Mouse (Mus musculus): ENCODE measurements around the gene Ercc1. TPM values are rescaled to one million over a fixed set of nuclear protein-coding genes. Genes with fewer than 3 reads are reported as not detected.

Ercc1 gene
- polyA plus RNA-seq, 1 experiment from 2014 or later = 32.8 TPM

DNA sequence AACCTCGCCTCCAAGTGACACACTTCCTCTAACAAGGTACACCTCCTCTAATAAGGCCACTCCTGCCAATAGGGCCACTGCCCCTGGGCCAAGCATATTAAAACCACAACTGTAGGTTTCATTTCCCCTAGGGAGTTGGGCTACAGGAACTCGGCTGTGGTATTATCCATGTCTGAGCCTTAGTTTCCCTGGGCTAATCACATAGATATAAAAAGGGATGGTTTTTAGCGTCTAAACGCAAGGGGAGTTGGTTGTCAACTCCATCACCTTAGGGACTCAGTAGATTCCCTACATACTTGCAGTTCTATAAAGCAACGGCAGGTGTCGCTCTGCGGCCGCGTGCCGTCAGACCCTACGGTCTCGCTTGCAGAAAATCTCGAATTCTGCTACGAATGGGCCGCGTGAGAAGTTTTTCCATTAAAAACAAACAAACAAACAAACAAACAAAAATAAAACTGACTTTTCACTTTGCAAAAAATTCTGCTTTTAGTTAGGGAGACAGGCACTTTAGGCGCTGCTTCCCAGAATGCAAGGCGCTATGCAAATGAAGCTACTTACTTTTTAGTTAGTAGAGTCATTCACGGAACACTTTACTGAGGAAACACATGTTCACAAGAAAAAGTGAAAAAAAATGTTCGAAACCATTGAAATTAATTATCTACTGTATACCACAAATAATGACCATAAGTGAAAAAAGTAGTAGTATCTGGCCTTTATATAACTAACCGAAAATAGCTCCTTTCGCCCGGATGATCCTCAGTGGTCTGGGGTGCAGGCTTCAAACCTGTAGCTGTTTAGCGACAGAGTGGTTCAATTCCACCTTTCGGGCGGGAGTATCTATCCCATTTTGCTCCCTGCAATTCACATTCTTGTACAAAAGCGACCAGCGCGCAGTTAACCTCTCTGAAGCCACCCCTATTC, 43.8 kb upstream of the Ercc1 start:
- peak overlapping the region; percentile 39 for H3K4me3 ChIP-seq (ENCODE audit: low read depth, low read length)
- ATAC-seq (ENCODE audit: low FRiP score, low TSS enrichment) (peak; percentile 58), DNase-seq (ENCODE audit: low spot score) (peak; percentile 75)
- peak overlapping the region; percentile 1; the same call in 1 of the 2 replicates for H3K9ac ChIP-seq (ENCODE audit: low read length)
- TF ChIP-seq CTCF (IDR thresholded peaks at IDR 0.05; ENCODE audit: low read depth) (peak; percentile 99), EP300 (optimal IDR thresholded peaks at IDR 0.05) (peak; percentile 20)
- no peaks in the 10 kb centered on the region for H3K36me3 ChIP-seq (ENCODE audit: control insufficient read depth, insufficient read depth, low read length)
- no peaks in the 10 kb centered on the region for H3K9me3 ChIP-seq (ENCODE audit: control insufficient read depth, low read length)
- peaks cover 3% of the 10 kb centered on the region; the same call in 1 of the 2 replicates for H3K27me3 ChIP-seq (ENCODE audit: control insufficient read depth, insufficient read depth, low read length)
- peak overlapping the region; percentile 29 for H3K4me2 ChIP-seq (replicated peaks; ENCODE audit: low read depth)
- peaks cover 5% of the 10 kb centered on the region; the same call in 1 of the 2 replicates for H3K4me1 ChIP-seq (replicated peaks; ENCODE audit: control insufficient read depth, insufficient read depth)
- no peak overlapping the region for H3K27ac ChIP-seq (replicated peaks)
- WGBS = under 1% methylated on average over 29 of the region's 29 CpGs

GRCm38 (mm10) chr7:19301461-19302263, 42.9 kb upstream of the Ercc1 start:
- Histone ChIP-seq H3K9me3 (ENCODE audit: control insufficient read depth, low read length) (no peaks in the 10 kb centered on the region), H3K9ac (ENCODE audit: low read length) (peak overlapping the region; percentile 1; the same call in 1 of the 2 replicates), H3K4me2 (replicated peaks; ENCODE audit: low read depth) (peak overlapping the region; percentile 29), H3K27me3 (ENCODE audit: control insufficient read depth, insufficient read depth, low read length) (peaks cover 3% of the 10 kb centered on the region; the same call in 1 of the 2 replicates), H3K36me3 (ENCODE audit: control insufficient read depth, insufficient read depth, low read length) (no peaks in the 10 kb centered on the region), H3K27ac (replicated peaks) (no peak overlapping the region), H3K4me1 (replicated peaks; ENCODE audit: control insufficient read depth, insufficient read depth) (peaks cover 5% of the 10 kb centered on the region; the same call in 1 of the 2 replicates), H3K4me3 (ENCODE audit: low read depth, low read length) (peak overlapping the region; percentile 39; the same call in 1 of the 2 replicates)
- 8% methylated on average over 16 of the region's 16 CpGs for WGBS
- ATAC-seq (ENCODE audit: low FRiP score, low TSS enrichment) (no peak), DNase-seq (ENCODE audit: low spot score) (no peak)
- TF ChIP-seq EP300 (optimal IDR thresholded peaks at IDR 0.05) (no peak), CTCF (IDR thresholded peaks at IDR 0.05; ENCODE audit: low read depth) (no peak)

DNA sequence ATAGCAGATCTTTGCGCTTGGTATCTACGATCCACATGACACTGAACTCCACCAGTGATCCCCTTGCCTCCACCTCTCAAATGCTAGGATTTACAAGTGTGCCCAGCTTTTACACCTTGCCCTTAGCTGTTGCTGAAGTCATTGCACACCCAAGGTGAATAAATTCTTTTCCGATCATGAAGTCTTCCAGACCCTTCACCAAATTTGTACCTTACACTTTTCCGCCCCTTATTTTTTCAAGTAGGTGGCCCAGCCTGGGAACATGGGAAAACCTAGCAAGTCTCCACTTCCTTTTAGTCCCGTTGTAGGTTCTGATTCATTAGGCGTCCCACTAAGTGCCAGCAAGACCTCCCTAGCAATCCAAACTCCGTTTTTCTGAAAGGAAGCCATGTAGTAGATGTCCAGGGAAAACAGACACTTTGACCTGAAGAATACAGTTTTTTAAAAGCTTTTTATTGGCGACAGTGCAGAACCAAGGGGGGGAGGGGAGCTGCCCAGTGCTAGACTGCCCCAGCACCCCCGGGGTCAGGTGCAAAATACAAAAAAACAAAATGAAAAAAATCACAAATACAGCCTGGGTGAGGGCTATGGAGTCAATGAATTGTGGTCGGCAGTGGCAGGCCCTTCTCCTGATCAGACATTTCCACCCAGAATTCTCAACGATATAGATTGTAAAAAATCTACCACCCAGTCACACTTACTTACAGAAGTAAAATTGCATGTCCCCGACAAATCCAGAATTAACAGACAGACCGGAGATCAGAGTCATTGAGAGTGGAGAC, 42.1 kb upstream of the Ercc1 start:
- Histone ChIP-seq H3K4me2 (replicated peaks; ENCODE audit: low read depth) (no peak overlapping the region), H3K36me3 (ENCODE audit: control insufficient read depth, insufficient read depth, low read length) (no peaks in the 10 kb centered on the region), H3K9ac (ENCODE audit: low read length) (no peak overlapping the region), H3K4me1 (replicated peaks; ENCODE audit: control insufficient read depth, insufficient read depth) (peaks cover 5% of the 10 kb centered on the region; the same call in 1 of the 2 replicates), H3K27me3 (ENCODE audit: control insufficient read depth, insufficient read depth, low read length) (peaks cover 3% of the 10 kb centered on the region; the same call in 1 of the 2 replicates), H3K9me3 (ENCODE audit: control insufficient read depth, low read length) (no peaks in the 10 kb centered on the region), H3K4me3 (ENCODE audit: low read depth, low read length) (no peak overlapping the region), H3K27ac (replicated peaks) (no peak overlapping the region)
- no peak for DNase-seq (ENCODE audit: low spot score)
- ATAC-seq (ENCODE audit: low FRiP score, low TSS enrichment) = no peak
- 55% methylated on average over 13 of the region's 13 CpGs for WGBS
- TF ChIP-seq CTCF (IDR thresholded peaks at IDR 0.05; ENCODE audit: low read depth) (no peak), EP300 (optimal IDR thresholded peaks at IDR 0.05) (no peak)

GRCm38 (mm10) chr7:19303046-19303305, 41.6 kb upstream of the Ercc1 start:
- 84% methylated on average over 12 of the region's 12 CpGs for WGBS
- no peak for DNase-seq (ENCODE audit: low spot score)
- H3K4me1 ChIP-seq (replicated peaks; ENCODE audit: control insufficient read depth, insufficient read depth) = peaks cover 5% of the 10 kb centered on the region; the same call in 1 of the 2 replicates
- TF ChIP-seq CTCF (IDR thresholded peaks at IDR 0.05; ENCODE audit: low read depth) (no peak), EP300 (optimal IDR thresholded peaks at IDR 0.05) (no peak)
- no peak overlapping the region for H3K27ac ChIP-seq (replicated peaks)
- no peak for ATAC-seq (ENCODE audit: low FRiP score, low TSS enrichment)
- H3K4me3 ChIP-seq (ENCODE audit: low read depth, low read length) = no peak overlapping the region
- H3K36me3 ChIP-seq (ENCODE audit: control insufficient read depth, insufficient read depth, low read length) = no peaks in the 10 kb centered on the region
- no peak overlapping the region for H3K9ac ChIP-seq (ENCODE audit: low read length)
- peaks cover 3% of the 10 kb centered on the region; the same call in 1 of the 2 replicates for H3K27me3 ChIP-seq (ENCODE audit: control insufficient read depth, insufficient read depth, low read length)
- no peaks in the 10 kb centered on the region for H3K9me3 ChIP-seq (ENCODE audit: control insufficient read depth, low read length)
- no peak overlapping the region for H3K4me2 ChIP-seq (replicated peaks; ENCODE audit: low read depth)

DNA sequence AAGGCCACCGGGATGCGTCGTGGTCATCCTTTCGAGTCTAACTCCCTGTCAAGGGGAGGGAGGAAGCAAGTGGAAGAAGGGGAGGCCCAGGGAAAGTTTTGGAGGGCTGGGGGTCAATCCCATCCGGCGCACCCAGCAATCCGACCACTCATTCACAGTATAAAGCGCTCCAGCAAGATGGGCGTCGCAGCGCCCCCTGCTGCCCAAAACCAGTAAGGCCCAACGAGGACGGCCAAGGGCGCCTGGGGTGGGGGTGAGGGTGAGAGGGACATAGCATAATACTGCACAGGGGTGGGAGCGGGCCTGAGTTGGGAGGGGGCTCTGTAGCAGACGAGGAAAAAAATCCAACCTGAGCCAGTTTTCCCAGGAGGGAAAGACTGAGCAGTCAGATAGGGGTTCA, 40.8 kb upstream of the Ercc1 start:
- WGBS = 1% methylated on average over 16 of the region's 16 CpGs
- DNase-seq (ENCODE audit: low spot score) = peak; percentile 84

More for the DNA sequence above, 40.8 kb upstream of the Ercc1 start:
- no peaks in the 10 kb centered on the region for H3K36me3 ChIP-seq (ENCODE audit: control insufficient read depth, insufficient read depth, low read length)
- peak overlapping the region; percentile 20 for H3K4me3 ChIP-seq (ENCODE audit: low read depth, low read length)
- no peak for ATAC-seq (ENCODE audit: low FRiP score, low TSS enrichment)
- H3K27me3 ChIP-seq (ENCODE audit: control insufficient read depth, insufficient read depth, low read length) = peaks cover 3% of the 10 kb centered on the region; the same call in 1 of the 2 replicates
- no peak overlapping the region for H3K9ac ChIP-seq (ENCODE audit: low read length)
- peaks cover 5% of the 10 kb centered on the region; the same call in 1 of the 2 replicates for H3K4me1 ChIP-seq (replicated peaks; ENCODE audit: control insufficient read depth, insufficient read depth)
- no peak overlapping the region for H3K27ac ChIP-seq (replicated peaks)
- peak overlapping the region; percentile 60 for H3K4me2 ChIP-seq (replicated peaks; ENCODE audit: low read depth)
- H3K9me3 ChIP-seq (ENCODE audit: control insufficient read depth, low read length) = no peaks in the 10 kb centered on the region
- TF ChIP-seq CTCF (IDR thresholded peaks at IDR 0.05; ENCODE audit: low read depth) = peak; percentile 85
- no peak for TF ChIP-seq EP300 (optimal IDR thresholded peaks at IDR 0.05)

Data from stomach, postnatal 0 days (tissue).